Mouse (Mus musculus) erythroid progenitor cell, adult 5-6 weeks (primary cell): Measurements from ENCODE around the gene Mynn. TPM values are rescaled to one million over a fixed set of nuclear protein-coding genes. Genes with fewer than 3 reads are reported as not detected.

Experiments used
- ATAC-seq: replicated peaks from 2 replicates; pipeline ENCODE4 v1.8.0; 2016; ENCODE audit warnings: moderate number of reproducible peaks, mild to moderate bottlenecking, moderate TSS enrichment, inconsistent platforms; ENCODE audit not compliant: poor library complexity, low FRiP score, severe bottlenecking
- total RNA-seq, 2 experiments: library from RNA; stranded (forward) in 1 of 2; stranded (reverse) in 1 of 2; fragments of 150-400 nt in 1 of 2; fragments of 186-747, 209-891 nt in 1 of 2; gene quantifications; 2 replicates each; pipeline versions ENCODE4 v1.2.3 to v1.2.4; 2015 to 2017; ENCODE audit warnings: low replicate concordance in 2 of 2

The Mynn gene
- total RNA-seq, 2 experiments from 2014 or later: 22.8 to 32.3 TPM

- ATAC-seq: no peak
These were observed 31.8 kb downstream of the Mynn start for GRCm38 (mm10) chr3:30633681-30634080.

- no peak for ATAC-seq
These were observed 33.8 kb downstream of the Mynn start for GRCm38 (mm10) chr3:30635629-30636028.

DNA sequence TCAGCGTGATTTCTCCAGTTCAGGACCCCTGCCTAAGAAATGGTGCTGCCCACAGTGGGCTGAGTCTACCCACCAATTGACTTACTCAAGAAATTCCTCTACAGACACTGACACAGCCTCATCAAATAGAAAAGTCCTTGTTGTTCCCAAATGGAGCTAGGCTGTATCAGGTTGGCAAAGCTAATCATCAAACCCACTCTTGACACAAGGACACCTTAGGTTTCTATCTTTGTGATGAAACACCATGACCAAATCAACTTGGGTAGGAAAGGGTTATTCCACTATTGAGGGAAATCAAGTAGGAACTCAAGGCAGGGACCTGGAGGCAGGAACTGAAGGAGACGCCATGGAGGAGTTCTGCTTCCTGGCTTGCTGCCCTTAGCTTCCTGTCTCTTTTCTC lies 42.3 kb downstream of the Mynn start, which contains the start of gene Lrriq4:
Gene Lrriq4 (plus strand): TSS at position 301 of the 400 bp plus-strand sequence.
- ATAC-seq: no peak

GRCm38 (mm10) chr3:30646761-30647160 lies 44.9 kb downstream of the Mynn start:
- no peak for ATAC-seq

DNA sequence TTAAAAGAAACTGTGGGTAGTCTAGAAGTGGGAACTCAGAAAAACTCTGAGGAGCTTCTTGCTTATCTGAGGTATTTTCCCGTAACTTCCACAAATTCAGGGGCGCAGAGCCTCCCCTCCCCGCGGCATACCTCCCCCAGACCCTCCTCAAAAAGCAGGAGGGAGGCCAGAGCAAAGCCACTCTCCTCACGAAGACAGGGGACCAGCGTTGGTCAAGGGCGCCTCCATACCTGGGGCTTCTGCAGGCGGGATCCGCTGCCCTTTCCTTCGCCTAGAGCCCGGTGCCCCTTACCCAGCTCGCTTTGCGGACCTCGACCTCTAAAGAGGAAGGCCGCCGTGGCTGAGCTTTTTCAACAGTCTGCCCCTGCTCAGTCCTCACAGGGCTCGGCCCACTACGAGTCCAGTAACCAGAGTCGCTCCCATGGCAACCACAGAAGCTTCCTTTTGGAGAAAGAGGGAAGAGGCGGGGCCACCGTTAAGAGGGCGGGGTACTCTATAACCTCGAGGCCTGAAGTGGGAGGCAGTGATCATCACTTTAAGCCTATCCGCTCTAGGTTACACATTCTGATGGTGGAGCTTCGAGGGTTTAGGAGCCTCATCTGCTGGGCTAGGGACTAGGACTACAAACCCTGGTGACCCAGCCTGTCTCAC lies 45.7 kb downstream of the Mynn start, which contains the start of gene Lrrc34:
Gene Lrrc34 (minus strand): TSS at position 430 of the 651 bp plus-strand sequence.
- no peak for ATAC-seq

GRCm38 (mm10) chr3:30648466-30648865 lies 46.6 kb downstream of the Mynn start:
- no peak for ATAC-seq

- ATAC-seq: no peak
These were observed 48.4 kb downstream of the Mynn start for GRCm38 (mm10) chr3:30650062-30650841.

DNA sequence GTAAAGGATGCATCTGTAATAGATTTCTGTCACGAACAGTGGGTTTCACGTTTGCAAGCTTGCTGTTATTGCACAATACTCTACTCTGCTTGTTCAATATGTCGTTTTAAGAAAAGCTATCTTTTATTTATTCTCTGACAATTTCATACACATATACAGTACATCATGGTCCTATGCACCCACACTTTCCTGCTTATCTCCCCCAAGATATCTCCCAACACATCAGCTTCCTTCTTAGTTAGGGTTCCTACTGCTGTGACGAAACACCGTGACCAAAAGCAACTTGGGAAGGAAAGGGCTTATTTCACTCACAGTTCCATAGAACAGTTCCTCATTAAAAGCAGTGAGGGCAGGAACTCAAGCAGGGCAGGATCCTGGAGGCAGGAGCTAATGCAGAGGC lies 54.1 kb downstream of the Mynn start:
- ATAC-seq: no peak

- ATAC-seq: no peak
These were observed 56.6 kb downstream of the Mynn start for GRCm38 (mm10) chr3:30658486-30658885.

Other genes starting within 250 kb of the Mynn start
- not detected in 2 replicates for gene Mecom, start 54.1 kb upstream of the Mynn start, total RNA-seq (2015; ENCODE audit: low replicate concordance)
- 0.64 and 0.68 TPM in 2 replicates for gene Mecom, start 54.1 kb upstream of the Mynn start, total RNA-seq (2017; ENCODE audit: low replicate concordance)
- not detected in 2 replicates for gene Actrt3, start 2.1 kb upstream of the Mynn start, total RNA-seq (2015; ENCODE audit: low replicate concordance)
- gene Actrt3, start 2.1 kb upstream of the Mynn start, total RNA-seq (2017; ENCODE audit: low replicate concordance): not detected in 2 replicates
- not detected in 2 replicates for gene Lrriq4, start 42.4 kb downstream of the Mynn start, total RNA-seq (2015; ENCODE audit: low replicate concordance)
- gene Lrriq4, start 42.4 kb downstream of the Mynn start, total RNA-seq (2017; ENCODE audit: low replicate concordance): not detected in 2 replicates
- not detected in 2 replicates for gene Lrrc34, start 45.8 kb downstream of the Mynn start, total RNA-seq (2015; ENCODE audit: low replicate concordance)
- gene Lrrc34, start 45.8 kb downstream of the Mynn start, total RNA-seq (2017; ENCODE audit: low replicate concordance): not detected in 2 replicates
- gene Lrrc31, start 97.8 kb downstream of the Mynn start, total RNA-seq (2015; ENCODE audit: low replicate concordance): not detected in 2 replicates
- gene Lrrc31, start 97.8 kb downstream of the Mynn start, total RNA-seq (2017; ENCODE audit: low replicate concordance): not detected in 2 replicates
- 0.42 TPM in 1 of 2 replicates, not detected in the other for gene Samd7, start 144.2 kb downstream of the Mynn start, total RNA-seq (2015; ENCODE audit: low replicate concordance)
- not detected in 2 replicates for gene Samd7, start 144.2 kb downstream of the Mynn start, total RNA-seq (2017; ENCODE audit: low replicate concordance)
- 93.0 and 140 TPM in 2 replicates for gene Sec62, start 190.8 kb downstream of the Mynn start, total RNA-seq (2015; ENCODE audit: low replicate concordance)
- 174 and 189 TPM in 2 replicates for gene Sec62, start 190.8 kb downstream of the Mynn start, total RNA-seq (2017; ENCODE audit: low replicate concordance)